Mouse (Mus musculus) heart, embryonic 16.5 days (tissue): ENCODE results near the gene Cux2. TPM values are rescaled to one million over a fixed set of nuclear protein-coding genes. Genes with fewer than 3 reads are reported as not detected.

Source experiments
- ATAC-seq: fragments of 200-750 bp; cut with Nextera tagmentation; replicated peaks from 2 replicates; pipeline ENCODE4 v1.8.0; 2017; ENCODE audit warnings: moderate number of reproducible peaks; ENCODE audit not compliant: insufficient read depth, low FRiP score; ENCODE audit errors: extremely low read depth
- H3K27ac ChIP-seq: fragments of 300-500 bp; sonication (generic); 2 replicates; pipeline ENCODE4 v1.5.1; 2014; ENCODE audit warnings: mild to moderate bottlenecking, low read length, control low read depth, moderate library complexity
- H3K27me3 ChIP-seq: fragments of 300-500 bp; sonication (generic); 2 replicates; pipeline ENCODE4 v1.6.1; 2014; ENCODE audit warnings: low read length, mixed read lengths; ENCODE audit not compliant: control insufficient read depth, insufficient read depth
- H3K36me3 ChIP-seq: fragments of 300-500 bp; sonication (generic); 2 replicates; pipeline ENCODE4 v1.6.1; 2014; ENCODE audit not compliant: control insufficient read depth, insufficient read depth
- H3K4me1 ChIP-seq: fragments of 300-500 bp; sonication (generic); 2 replicates; pipeline ENCODE4 v1.6.1; 2014; ENCODE audit warnings: low read length, mixed read lengths; ENCODE audit not compliant: control insufficient read depth, insufficient read depth
- H3K4me2 ChIP-seq: fragments of 300-500 bp; sonication (generic); 2 replicates; pipeline ENCODE4 v1.6.1; 2014; ENCODE audit warnings: low read depth, mild to moderate bottlenecking, control low read depth, low read length
- H3K4me3 ChIP-seq: fragments of 300-500 bp; sonication (generic); 2 replicates; pipeline ENCODE4 v1.5.1; 2014; ENCODE audit warnings: mild to moderate bottlenecking, control low read depth, low read length
- H3K9ac ChIP-seq: fragments of 300-500 bp; sonication (generic); 2 replicates; pipeline ENCODE4 v1.6.1; 2014; ENCODE audit warnings: low read length, control low read depth
- H3K9me3 ChIP-seq: fragments of 300-500 bp; sonication (generic); replicated peaks from 2 replicates; pipeline ENCODE4 v1.6.1; 2016; ENCODE audit warnings: low read length; ENCODE audit not compliant: control insufficient read depth
- WGBS: fragments of 180-500 bp; shearing (Covaris S2); extraction: QIAGEN DNeasy Blood & Tissue Kit; methylation state at CpG from one replicate; pipeline ENCODE4 v1.1.7; 2014; 5-methylcytosine and 5-hydroxymethylcytosine counted together
- polyA plus RNA-seq: library from polyadenylated mRNA; unstranded; fragments of >200 nt; fragmentation: Nextera tagmentation; extraction: Ambion mirVana; gene quantifications from 2 replicates; pipeline ENCODE4 v1.2.1, GENCODE M21; 2015

The Cux2 gene
- polyA plus RNA-seq, 1 experiment from 2014 or later, result 3.0 TPM

- no peak for ATAC-seq
- H3K9me3 ChIP-seq, result peaks cover 4% of the 10 kb centered on the region; the same call in 1 of the 2 replicates
- no peak overlapping the region for H3K4me3 ChIP-seq
- H3K27me3 ChIP-seq, result no peaks in the 10 kb centered on the region
- H3K36me3 ChIP-seq, result no peaks in the 10 kb centered on the region
- 64% methylated on average over 3 of the region's 3 CpGs for WGBS
- no peak overlapping the region for H3K9ac ChIP-seq
- no peak overlapping the region for H3K27ac ChIP-seq
- no peak overlapping the region for H3K4me2 ChIP-seq
- peaks cover 14% of the 10 kb centered on the region for H3K4me1 ChIP-seq
Observed at GRCm38 (mm10) chr5:122084470-122084869, 34.6 kb upstream of the Cux2 start.

- Histone ChIP-seq H3K4me3 (no peak overlapping the region), H3K27ac (no peak overlapping the region), H3K4me2 (no peak overlapping the region), H3K27me3 (no peaks in the 10 kb centered on the region), H3K36me3 (no peaks in the 10 kb centered on the region), H3K9ac (no peak overlapping the region), H3K4me1 (peaks cover 14% of the 10 kb centered on the region), H3K9me3 (peaks cover 4% of the 10 kb centered on the region; the same call in 1 of the 2 replicates)
- no peak for ATAC-seq
- 95% methylated on average over 2 of the region's 2 CpGs for WGBS
Observed at GRCm38 (mm10) chr5:122083282-122083681, 33.4 kb upstream of the Cux2 start.

- Histone ChIP-seq H3K36me3 (no peaks in the 10 kb centered on the region), H3K9me3 (peaks cover 4% of the 10 kb centered on the region; the same call in 1 of the 2 replicates), H3K27ac (no peak overlapping the region), H3K9ac (no peak overlapping the region), H3K4me2 (no peak overlapping the region), H3K27me3 (no peaks in the 10 kb centered on the region), H3K4me3 (no peak overlapping the region), H3K4me1 (peaks cover 14% of the 10 kb centered on the region)
- no peak for ATAC-seq
- 88% methylated on average over 13 of the region's 13 CpGs for WGBS
Observed at GRCm38 (mm10) chr5:122081471-122081870, 31.6 kb upstream of the Cux2 start.

GRCm38 (mm10) chr5:122080930-122081329 is 31.0 kb upstream of the Cux2 start:
- ATAC-seq, result peak; percentile 80
- peaks cover 11% of the 10 kb centered on the region for H3K4me1 ChIP-seq
- H3K4me3 ChIP-seq, result no peak overlapping the region
- H3K27ac ChIP-seq, result no peak overlapping the region
- WGBS, result 43% methylated on average over 11 of the region's 11 CpGs
- H3K36me3 ChIP-seq, result no peaks in the 10 kb centered on the region
- no peaks in the 10 kb centered on the region for H3K27me3 ChIP-seq
- H3K9ac ChIP-seq, result no peak overlapping the region
- peaks cover 4% of the 10 kb centered on the region; the same call in 1 of the 2 replicates for H3K9me3 ChIP-seq
- no peak overlapping the region for H3K4me2 ChIP-seq

DNA sequence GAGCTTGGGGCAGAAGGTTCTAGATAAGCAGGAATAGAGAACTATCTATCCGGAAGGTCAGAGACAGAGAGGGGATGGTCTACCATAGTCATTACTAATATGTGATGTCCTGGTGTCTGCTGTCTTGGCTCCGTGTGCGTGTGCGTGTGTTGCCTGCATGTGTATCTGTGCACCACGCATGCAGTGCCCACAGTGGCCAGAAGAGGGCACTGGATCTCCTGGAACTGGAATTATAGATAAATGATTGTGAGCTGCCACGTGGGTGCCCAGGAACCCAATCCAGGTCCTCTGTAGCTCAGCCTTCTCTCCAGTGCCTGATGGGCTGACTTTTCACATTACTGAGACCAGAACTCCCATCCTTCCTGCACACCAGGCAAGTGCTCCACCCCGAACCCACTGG is 29.9 kb upstream of the Cux2 start:
- Histone ChIP-seq H3K9ac (no peak overlapping the region), H3K9me3 (peaks cover 4% of the 10 kb centered on the region; the same call in 1 of the 2 replicates), H3K4me2 (no peak overlapping the region), H3K36me3 (no peaks in the 10 kb centered on the region), H3K4me1 (no peaks in the 10 kb centered on the region; the same call in 1 of the 2 replicates), H3K27ac (no peak overlapping the region), H3K4me3 (no peak overlapping the region), H3K27me3 (no peaks in the 10 kb centered on the region)
- WGBS, result 82% methylated on average over 7 of the region's 7 CpGs
- no peak for ATAC-seq

DNA sequence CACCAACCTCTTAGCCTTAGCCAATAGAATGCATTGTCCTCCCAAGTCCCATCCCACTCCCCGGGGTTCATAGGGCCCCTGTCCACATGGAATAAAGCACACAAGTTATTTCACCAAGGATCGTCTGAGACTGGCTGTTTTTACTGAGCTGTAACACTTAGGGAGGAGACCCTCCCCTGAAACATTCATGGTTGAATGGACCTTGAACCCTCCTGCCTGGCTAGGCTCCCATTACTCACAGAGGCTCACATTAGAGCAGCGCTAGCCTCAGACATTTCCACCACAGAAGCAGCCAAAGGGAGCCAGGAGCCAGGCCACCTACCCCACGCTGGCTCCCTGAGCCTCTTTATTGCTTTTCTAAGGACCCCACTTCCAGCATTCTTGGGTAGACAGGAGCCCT is 27.3 kb upstream of the Cux2 start:
- ATAC-seq, result no peak
- 82% methylated on average over 4 of the region's 4 CpGs for WGBS
- H3K9me3 ChIP-seq, result peaks cover 4% of the 10 kb centered on the region; the same call in 1 of the 2 replicates

DNA sequence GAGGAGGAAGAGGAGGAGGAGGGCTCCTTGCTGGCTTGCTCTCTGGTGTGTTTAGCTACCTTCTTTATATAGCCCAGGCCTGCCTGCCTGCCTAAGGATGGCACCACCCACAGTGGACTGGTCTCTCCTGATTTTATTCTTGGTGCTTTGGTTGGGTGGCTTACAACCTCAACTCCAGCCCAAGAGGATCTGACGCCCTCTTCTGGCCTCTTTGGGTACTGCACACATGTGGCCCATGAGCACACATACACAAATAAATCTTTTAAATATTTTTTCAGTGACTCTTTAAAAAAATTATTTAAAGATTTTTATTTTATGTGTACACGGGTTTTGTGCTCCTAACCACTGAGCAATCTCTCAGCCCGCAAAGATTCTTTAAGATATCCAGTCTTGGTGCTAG is 25.8 kb upstream of the Cux2 start:
- no peak overlapping the region for H3K4me2 ChIP-seq
- no peaks in the 10 kb centered on the region for H3K36me3 ChIP-seq
- ATAC-seq, result no peak
- 57% methylated on average over 3 of the region's 3 CpGs for WGBS
- H3K27ac ChIP-seq, result no peak overlapping the region
- no peaks in the 10 kb centered on the region for H3K27me3 ChIP-seq
- H3K4me3 ChIP-seq, result no peak overlapping the region
- H3K4me1 ChIP-seq, result peaks cover 10% of the 10 kb centered on the region
- no peak overlapping the region for H3K9ac ChIP-seq
- H3K9me3 ChIP-seq, result peaks cover 4% of the 10 kb centered on the region; the same call in 1 of the 2 replicates

More for the DNA sequence above, 27.3 kb upstream of the Cux2 start:
- no peaks in the 10 kb centered on the region for H3K4me1 ChIP-seq
- H3K4me3 ChIP-seq, result no peak overlapping the region
- no peak overlapping the region for H3K9ac ChIP-seq
- H3K27me3 ChIP-seq, result no peaks in the 10 kb centered on the region
- no peaks in the 10 kb centered on the region for H3K36me3 ChIP-seq
- H3K27ac ChIP-seq, result no peak overlapping the region
- no peak overlapping the region for H3K4me2 ChIP-seq

GRCm38 (mm10) chr5:122071997-122072396 is 22.1 kb upstream of the Cux2 start:
- H3K4me1 ChIP-seq, result peaks cover 12% of the 10 kb centered on the region
- WGBS, result 72% methylated on average over 4 of the region's 4 CpGs
- no peaks in the 10 kb centered on the region for H3K9me3 ChIP-seq
- no peaks in the 10 kb centered on the region for H3K36me3 ChIP-seq
- H3K27me3 ChIP-seq, result no peaks in the 10 kb centered on the region
- peak overlapping the region; percentile 99 for H3K27ac ChIP-seq
- no peak overlapping the region for H3K4me2 ChIP-seq
- no peak overlapping the region for H3K4me3 ChIP-seq
- H3K9ac ChIP-seq, result no peak overlapping the region
- no peak for ATAC-seq

DNA sequence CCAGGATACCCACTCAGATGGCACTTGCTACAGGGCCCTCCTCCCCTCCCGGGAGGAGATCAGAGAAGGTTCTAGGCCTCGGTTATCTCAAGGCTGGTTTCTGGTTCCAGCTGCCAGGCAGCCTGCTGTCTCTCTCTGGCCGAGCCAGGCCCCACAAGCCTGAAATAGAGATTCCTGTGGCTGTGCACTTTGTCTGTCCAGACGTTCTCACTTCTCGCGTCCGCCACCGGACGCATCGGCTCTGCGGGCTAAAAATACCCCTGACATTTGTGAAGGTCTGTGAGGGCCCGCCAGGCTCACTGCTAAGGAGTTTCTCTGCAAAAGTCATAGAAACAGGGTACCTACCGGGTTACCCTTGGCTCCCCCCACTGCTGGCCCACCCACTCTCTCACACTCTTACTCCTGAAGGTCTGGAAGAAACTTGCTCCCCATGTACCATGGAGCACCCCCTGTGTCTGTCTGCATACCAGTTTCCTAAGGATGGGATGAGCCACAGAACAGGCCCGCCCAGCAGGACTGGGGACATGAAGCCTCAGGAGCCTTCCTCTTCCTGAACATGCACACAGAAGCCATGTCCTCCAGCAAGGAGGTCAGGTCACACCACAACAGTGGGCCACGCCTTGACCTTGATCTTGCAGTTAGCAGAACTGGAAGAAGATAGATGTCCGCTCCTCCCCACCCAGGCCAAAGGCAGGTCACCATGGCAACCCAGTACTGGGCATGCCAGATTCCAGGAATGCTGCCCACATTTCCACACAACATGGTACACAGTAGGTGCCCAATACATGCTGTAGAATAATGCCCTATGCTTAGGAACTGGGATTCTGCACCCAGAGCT is 21.3 kb upstream of the Cux2 start:
- peak; percentile 90 for ATAC-seq
- peak overlapping the region; percentile 99 for H3K27ac ChIP-seq
- H3K9ac ChIP-seq, result peak overlapping the region; percentile 64
- H3K27me3 ChIP-seq, result no peaks in the 10 kb centered on the region
- no peak overlapping the region for H3K4me3 ChIP-seq
- H3K36me3 ChIP-seq, result no peaks in the 10 kb centered on the region
- peaks cover 12% of the 10 kb centered on the region for H3K4me1 ChIP-seq
- peak overlapping the region; percentile 29; the same call in 1 of the 2 replicates for H3K4me2 ChIP-seq
- 33% methylated on average over 16 of the region's 16 CpGs for WGBS
- H3K9me3 ChIP-seq, result no peaks in the 10 kb centered on the region
